Mouse (Mus musculus): ENCODE measurements at regions not wholly inside any gene's neighbourhood (a gene's known extent, or its start where the extent isn't known, plus 50 kb on each side); places are given as distances from the start of the nearest gene placed in this dataset.
A peak's percentile ranks its signal among the peaks of the same experiment; 100 is the strongest.

GRCm38 (mm10) chr17:83010845-83011244 lies 204.2 kb upstream of the Pkdcc start:
- no peak overlapping the region for H3K9ac ChIP-seq
- no peak overlapping the region for H3K4me3 ChIP-seq
- H3K27ac ChIP-seq: no peak overlapping the region
- no peaks in the 10 kb centered on the region for H3K4me1 ChIP-seq
- no peak overlapping the region for H3K4me2 ChIP-seq
- H3K9me3 ChIP-seq (replicated peaks): no peaks in the 10 kb centered on the region
- WGBS (ENCODE audit: insufficient replicate concordance): 68% methylated on average over 1 of the region's 1 CpGs
- ATAC-seq: no peak
- H3K27me3 ChIP-seq (replicated peaks): no peaks in the 10 kb centered on the region
- H3K36me3 ChIP-seq: no peaks in the 10 kb centered on the region

DNA sequence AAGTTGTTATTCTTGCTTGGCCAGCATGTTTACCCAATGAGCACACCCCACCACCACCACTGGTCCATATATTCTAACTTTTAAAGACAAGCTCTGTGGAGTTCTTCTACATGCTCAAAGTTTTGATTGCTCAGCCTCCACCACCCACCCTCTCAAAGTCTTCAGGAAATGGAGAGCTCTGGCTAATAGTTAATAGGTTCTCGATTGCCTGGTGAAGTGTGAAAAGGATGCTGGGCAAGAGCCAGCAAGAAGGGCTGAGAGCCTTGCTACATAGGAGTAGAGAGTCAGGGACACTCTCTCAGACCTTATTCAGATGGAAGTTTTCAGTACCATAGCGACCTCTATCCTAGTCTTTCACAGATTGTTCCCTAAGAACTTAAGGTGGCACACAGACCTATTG lies 199.4 kb upstream of the Pkdcc start:
- Histone ChIP-seq H3K4me3 (no peak overlapping the region), H3K4me1 (no peaks in the 10 kb centered on the region), H3K4me2 (no peak overlapping the region), H3K36me3 (no peaks in the 10 kb centered on the region), H3K9ac (no peak overlapping the region), H3K27ac (no peak overlapping the region), H3K27me3 (replicated peaks) (no peaks in the 10 kb centered on the region), H3K9me3 (replicated peaks) (no peaks in the 10 kb centered on the region)
- ATAC-seq: no peak
- 48% methylated on average over 2 of the region's 2 CpGs for WGBS (ENCODE audit: insufficient replicate concordance)

- 83% methylated on average over 5 of the region's 5 CpGs for WGBS (ENCODE audit: insufficient replicate concordance)
Observed at GRCm38 (mm10) chr17:83016936-83017335, 198.2 kb upstream of the Pkdcc start.

GRCm38 (mm10) chr17:83019267-83019666 lies 195.8 kb upstream of the Pkdcc start:
- H3K9ac ChIP-seq: no peak overlapping the region
- H3K4me3 ChIP-seq: no peak overlapping the region
- no peaks in the 10 kb centered on the region for H3K36me3 ChIP-seq
- H3K9me3 ChIP-seq (replicated peaks): no peaks in the 10 kb centered on the region
- no peak overlapping the region for H3K4me2 ChIP-seq
- H3K4me1 ChIP-seq: no peaks in the 10 kb centered on the region
- H3K27me3 ChIP-seq (replicated peaks): no peaks in the 10 kb centered on the region
- ATAC-seq: no peak
- no peak overlapping the region for H3K27ac ChIP-seq
- 56% methylated on average over 5 of the region's 5 CpGs for WGBS (ENCODE audit: insufficient replicate concordance)

More at GRCm38 (mm10) chr17:83016936-83017335, 198.2 kb upstream of the Pkdcc start:
- no peaks in the 10 kb centered on the region for H3K9me3 ChIP-seq (replicated peaks)
- H3K4me2 ChIP-seq: no peak overlapping the region
- no peak overlapping the region for H3K9ac ChIP-seq
- no peak for ATAC-seq
- H3K4me1 ChIP-seq: no peaks in the 10 kb centered on the region
- H3K27ac ChIP-seq: no peak overlapping the region
- no peaks in the 10 kb centered on the region for H3K27me3 ChIP-seq (replicated peaks)
- no peaks in the 10 kb centered on the region for H3K36me3 ChIP-seq
- H3K4me3 ChIP-seq: no peak overlapping the region

GRCm38 (mm10) chr17:83020576-83020975 lies 194.5 kb upstream of the Pkdcc start:
- H3K9me3 ChIP-seq (replicated peaks): no peaks in the 10 kb centered on the region
- no peaks in the 10 kb centered on the region for H3K4me1 ChIP-seq
- ATAC-seq: no peak
- H3K27ac ChIP-seq: no peak overlapping the region
- no peak overlapping the region for H3K9ac ChIP-seq
- no peak overlapping the region for H3K4me2 ChIP-seq
- no peaks in the 10 kb centered on the region for H3K36me3 ChIP-seq
- 69% methylated on average over 10 of the region's 10 CpGs for WGBS (ENCODE audit: insufficient replicate concordance)
- no peak overlapping the region for H3K4me3 ChIP-seq
- H3K27me3 ChIP-seq (replicated peaks): no peaks in the 10 kb centered on the region

DNA sequence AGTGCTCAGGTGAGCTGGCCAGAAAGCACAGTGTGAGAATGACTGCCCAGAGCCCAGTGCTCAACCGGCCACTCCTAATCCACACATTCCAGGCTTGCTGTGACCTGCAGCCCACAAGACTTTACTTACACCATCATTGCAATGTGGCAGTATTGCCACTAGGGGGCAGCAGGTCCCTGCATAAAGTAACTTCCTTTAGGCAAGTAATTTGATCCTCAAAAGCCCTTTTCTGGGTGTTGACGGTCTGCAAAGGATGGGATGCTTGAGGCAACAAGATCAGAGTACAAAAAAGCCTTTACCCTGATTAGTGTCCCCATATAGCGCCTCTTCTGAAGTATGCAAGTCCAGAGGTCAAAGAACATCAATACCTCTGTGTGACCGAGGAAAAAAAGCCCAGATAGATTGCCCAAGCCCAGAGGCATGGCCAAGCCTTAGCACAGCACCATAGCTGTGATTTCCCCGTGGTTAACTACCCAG lies 189.7 kb upstream of the Pkdcc start:
- 16% methylated on average over 5 of the region's 5 CpGs for WGBS (ENCODE audit: insufficient replicate concordance)
- Histone ChIP-seq H3K9me3 (replicated peaks) (no peaks in the 10 kb centered on the region), H3K4me2 (no peak overlapping the region), H3K4me1 (no peaks in the 10 kb centered on the region), H3K27ac (no peak overlapping the region), H3K9ac (no peak overlapping the region), H3K36me3 (no peaks in the 10 kb centered on the region), H3K4me3 (no peak overlapping the region), H3K27me3 (replicated peaks) (no peaks in the 10 kb centered on the region)
- ATAC-seq: peak; percentile 30; the same call in 1 of the 2 replicates

GRCm38 (mm10) chr17:83034914-83035573 lies 180.0 kb upstream of the Pkdcc start:
- 63% methylated on average over 6 of the region's 6 CpGs for WGBS (ENCODE audit: insufficient replicate concordance)
- no peak for ATAC-seq
- H3K9ac ChIP-seq: no peak overlapping the region
- H3K36me3 ChIP-seq: no peaks in the 10 kb centered on the region
- no peaks in the 10 kb centered on the region for H3K9me3 ChIP-seq (replicated peaks)
- no peak overlapping the region for H3K4me2 ChIP-seq
- H3K4me1 ChIP-seq: no peaks in the 10 kb centered on the region
- H3K4me3 ChIP-seq: no peak overlapping the region
- H3K27me3 ChIP-seq (replicated peaks): no peaks in the 10 kb centered on the region
- no peak overlapping the region for H3K27ac ChIP-seq

GRCm38 (mm10) chr17:83035574-83035918 lies 179.5 kb upstream of the Pkdcc start:
- Histone ChIP-seq H3K4me1 (no peaks in the 10 kb centered on the region), H3K4me3 (no peak overlapping the region), H3K36me3 (no peaks in the 10 kb centered on the region), H3K9ac (no peak overlapping the region), H3K9me3 (replicated peaks) (no peaks in the 10 kb centered on the region), H3K27ac (no peak overlapping the region), H3K27me3 (replicated peaks) (no peaks in the 10 kb centered on the region), H3K4me2 (no peak overlapping the region)
- WGBS (ENCODE audit: insufficient replicate concordance): 72% methylated on average over 5 of the region's 5 CpGs
- no peak for ATAC-seq

DNA sequence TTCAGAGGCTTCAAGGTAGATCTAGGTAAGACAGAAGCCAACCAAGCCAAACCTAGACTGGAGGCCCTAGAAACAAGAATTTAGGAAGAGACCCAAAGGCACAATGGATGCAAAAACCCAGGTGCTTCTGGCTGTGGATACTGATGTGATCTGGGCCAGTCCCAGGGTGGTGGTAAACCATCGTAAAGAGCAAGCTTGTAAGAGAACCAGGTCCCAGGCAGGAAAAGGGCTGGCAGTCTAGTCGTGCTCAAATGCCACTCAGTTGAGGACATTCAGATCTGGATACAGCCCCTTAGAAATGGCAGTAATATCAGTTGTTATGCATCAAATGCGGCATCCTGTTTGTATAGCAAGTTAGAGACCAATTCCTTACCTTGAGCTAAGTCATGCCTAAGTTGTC lies 175.5 kb upstream of the Pkdcc start:
- WGBS (ENCODE audit: insufficient replicate concordance): 76% methylated on average over 3 of the region's 3 CpGs

DNA sequence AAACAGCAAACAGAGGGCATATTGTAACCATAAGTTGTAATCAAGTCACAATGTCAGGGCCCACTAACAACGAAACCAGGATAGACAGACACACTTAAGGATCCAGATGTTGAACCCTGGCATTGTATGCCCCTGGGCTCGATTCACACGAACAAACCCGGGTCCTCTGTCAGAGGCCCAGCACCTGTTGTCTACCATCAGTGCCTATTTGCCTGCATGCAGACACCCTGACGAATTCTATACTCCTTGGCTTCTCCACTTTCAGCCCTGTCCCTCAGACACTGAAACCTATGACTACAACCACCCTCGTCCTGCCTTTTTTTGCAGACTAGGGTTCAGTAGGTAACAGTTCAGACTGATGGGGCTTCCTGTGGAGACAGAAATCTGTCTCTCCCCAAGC lies 170.6 kb upstream of the Pkdcc start:
- H3K4me3 ChIP-seq: no peak overlapping the region
- ATAC-seq: no peak
- no peak overlapping the region for H3K4me2 ChIP-seq
- no peaks in the 10 kb centered on the region for H3K36me3 ChIP-seq
- 0 out of 2 replicates have a peak, but pooled peaks cover 4% of the 10 kb centered on the region for H3K9me3 ChIP-seq (replicated peaks)
- 59% methylated on average over 6 of the region's 6 CpGs for WGBS (ENCODE audit: insufficient replicate concordance)
- no peaks in the 10 kb centered on the region for H3K27me3 ChIP-seq (replicated peaks)
- H3K9ac ChIP-seq: no peak overlapping the region
- H3K4me1 ChIP-seq: no peaks in the 10 kb centered on the region
- H3K27ac ChIP-seq: no peak overlapping the region

More for the DNA sequence above, 175.5 kb upstream of the Pkdcc start:
- no peak for ATAC-seq
- Histone ChIP-seq H3K27me3 (replicated peaks) (no peaks in the 10 kb centered on the region), H3K9ac (no peak overlapping the region), H3K4me2 (no peak overlapping the region), H3K36me3 (no peaks in the 10 kb centered on the region), H3K9me3 (replicated peaks) (0 out of 2 replicates have a peak, but pooled peaks cover 4% of the 10 kb centered on the region), H3K4me1 (no peaks in the 10 kb centered on the region), H3K27ac (no peak overlapping the region), H3K4me3 (no peak overlapping the region)

DNA sequence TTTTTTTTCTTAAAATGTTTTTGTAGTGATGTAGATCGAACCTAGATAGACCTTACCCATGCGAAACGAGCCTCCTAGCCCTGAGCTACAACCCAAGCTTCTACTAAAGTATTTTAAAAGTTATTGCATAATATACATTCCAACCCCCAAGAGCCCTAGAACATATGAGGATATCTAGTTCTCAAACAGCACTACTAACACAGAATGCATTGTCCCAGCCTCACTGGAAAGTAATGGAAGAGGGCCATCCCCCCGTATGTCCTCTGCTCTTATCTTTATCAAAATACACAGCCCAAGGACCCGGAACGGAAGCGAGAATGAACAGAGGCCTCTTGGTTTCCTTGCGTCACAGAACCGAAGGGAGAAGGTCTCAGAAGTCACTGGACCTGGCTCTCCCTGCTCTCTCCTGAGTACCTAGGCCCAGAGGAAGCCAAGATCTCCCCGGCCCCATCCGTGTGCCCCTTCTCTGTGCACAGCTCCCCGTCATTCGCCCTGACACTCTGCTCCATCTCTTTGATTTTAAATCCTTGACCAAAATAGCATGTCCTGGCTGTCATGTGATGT lies 165.0 kb upstream of the Pkdcc start:
- H3K9ac ChIP-seq: no peak overlapping the region
- H3K4me2 ChIP-seq: no peak overlapping the region
- ATAC-seq: no peak
- H3K27me3 ChIP-seq (replicated peaks): no peaks in the 10 kb centered on the region
- H3K27ac ChIP-seq: no peak overlapping the region
- no peaks in the 10 kb centered on the region for H3K9me3 ChIP-seq (replicated peaks)
- H3K36me3 ChIP-seq: no peaks in the 10 kb centered on the region
- 54% methylated on average over 13 of the region's 13 CpGs for WGBS (ENCODE audit: insufficient replicate concordance)
- no peak overlapping the region for H3K4me3 ChIP-seq
- no peaks in the 10 kb centered on the region for H3K4me1 ChIP-seq

GRCm38 (mm10) chr17:83050591-83051197 lies 164.4 kb upstream of the Pkdcc start:
- H3K4me2 ChIP-seq: no peak overlapping the region
- H3K9ac ChIP-seq: no peak overlapping the region
- no peaks in the 10 kb centered on the region for H3K4me1 ChIP-seq
- WGBS (ENCODE audit: insufficient replicate concordance): 77% methylated on average over 11 of the region's 11 CpGs
- H3K27ac ChIP-seq: no peak overlapping the region
- no peaks in the 10 kb centered on the region for H3K36me3 ChIP-seq
- H3K9me3 ChIP-seq (replicated peaks): no peaks in the 10 kb centered on the region
- no peak for ATAC-seq
- no peak overlapping the region for H3K4me3 ChIP-seq
- H3K27me3 ChIP-seq (replicated peaks): no peaks in the 10 kb centered on the region
